Mouse (Mus musculus): ENCODE data around the gene Magohb.
"Not testable (repeated sequence)": the region's sequence is repeated elsewhere in the genome, so short reads cannot be mapped to it uniquely, and the experiment has no call there.

The Magohb gene

DNA sequence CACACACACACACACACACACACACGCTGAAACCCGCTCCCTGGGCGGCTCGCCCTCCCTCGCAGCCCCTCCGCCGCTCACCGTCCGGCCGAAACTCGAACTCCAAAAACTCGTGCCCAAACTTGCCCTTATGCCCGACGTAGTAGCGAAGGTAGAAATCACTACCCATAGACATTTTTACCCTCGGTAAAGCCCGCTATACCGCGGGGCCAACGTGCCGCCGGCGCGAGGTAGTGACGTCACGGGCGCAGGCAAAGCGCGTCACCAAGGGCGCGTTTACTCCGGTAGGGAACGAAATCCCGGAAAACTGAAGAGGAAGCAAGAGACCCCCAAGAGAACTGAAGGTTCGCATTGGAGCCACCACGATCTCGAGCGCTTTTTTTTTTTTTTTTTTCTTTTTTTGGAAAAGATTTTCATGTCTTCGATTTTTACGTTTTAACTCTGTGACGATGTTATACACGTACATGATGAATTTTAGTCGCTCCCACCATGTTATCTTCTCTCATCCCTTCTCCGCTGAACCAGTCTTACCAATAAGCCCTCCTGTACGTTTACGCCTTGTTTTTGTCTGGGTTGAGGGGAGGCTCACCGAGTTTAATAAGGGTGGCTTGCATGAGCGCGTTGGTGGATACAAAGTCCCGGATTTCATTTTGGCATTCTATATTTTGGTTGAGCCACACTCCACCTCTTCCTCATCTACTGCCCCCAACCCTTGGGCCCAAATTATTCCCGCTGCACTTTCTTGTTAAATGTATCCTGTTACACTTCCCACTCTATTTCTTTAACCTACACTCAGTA, at the start of gene Magohb:
Magohb (minus strand) TSS at position 254 of the 798 bp plus-strand sequence.
- peak; percentile 90 to 91 for DNase-seq

DNA sequence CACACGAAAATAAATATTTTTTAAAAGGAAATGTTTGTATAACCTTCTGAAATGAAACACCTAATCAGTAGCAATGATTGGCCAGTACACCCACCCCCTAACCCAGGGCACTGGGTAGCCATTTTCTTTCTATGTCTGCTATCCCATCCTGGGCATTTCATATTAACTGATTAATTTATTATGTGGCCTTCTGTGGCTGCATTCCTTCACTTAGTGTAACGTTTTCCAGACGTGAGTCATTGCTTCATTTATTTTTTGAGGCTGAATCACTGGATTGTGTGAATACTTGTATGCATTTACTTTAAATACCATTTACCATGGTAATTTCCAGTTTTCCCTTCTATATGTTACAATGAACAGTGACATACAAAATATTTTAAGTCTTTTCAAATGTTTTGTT, 47.0 kb upstream of the Magohb start:
- no peak for DNase-seq

DNA sequence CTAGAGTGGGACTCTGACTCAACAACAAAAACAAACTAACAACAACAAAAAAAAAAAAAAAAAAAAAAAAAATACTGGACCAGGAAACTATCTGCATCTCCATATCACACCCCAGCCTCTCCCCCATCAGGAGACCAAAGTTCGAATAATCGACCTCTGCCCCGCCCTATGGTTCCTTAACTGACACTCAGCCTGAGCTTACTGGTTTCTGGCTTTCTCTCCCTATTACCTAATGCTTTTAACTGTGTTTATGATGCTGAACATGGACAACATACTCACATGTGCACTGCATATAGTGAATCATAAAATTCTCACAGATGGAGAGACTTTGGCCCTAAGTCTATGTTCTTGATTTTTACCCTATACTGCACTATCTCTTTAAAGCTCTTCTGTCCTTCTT, 46.3 kb upstream of the Magohb start:
- no peak for DNase-seq

- no peak for DNase-seq
These were observed 45.7 kb upstream of the Magohb start for GRCm38 (mm10) chr6:131338787-131339186.

GRCm38 (mm10) chr6:131327076-131327475, 34.0 kb upstream of the Magohb start:
- no peak for DNase-seq

GRCm38 (mm10) chr6:131321854-131322639, 29.0 kb upstream of the Magohb start:
- DNase-seq: no peak

DNA sequence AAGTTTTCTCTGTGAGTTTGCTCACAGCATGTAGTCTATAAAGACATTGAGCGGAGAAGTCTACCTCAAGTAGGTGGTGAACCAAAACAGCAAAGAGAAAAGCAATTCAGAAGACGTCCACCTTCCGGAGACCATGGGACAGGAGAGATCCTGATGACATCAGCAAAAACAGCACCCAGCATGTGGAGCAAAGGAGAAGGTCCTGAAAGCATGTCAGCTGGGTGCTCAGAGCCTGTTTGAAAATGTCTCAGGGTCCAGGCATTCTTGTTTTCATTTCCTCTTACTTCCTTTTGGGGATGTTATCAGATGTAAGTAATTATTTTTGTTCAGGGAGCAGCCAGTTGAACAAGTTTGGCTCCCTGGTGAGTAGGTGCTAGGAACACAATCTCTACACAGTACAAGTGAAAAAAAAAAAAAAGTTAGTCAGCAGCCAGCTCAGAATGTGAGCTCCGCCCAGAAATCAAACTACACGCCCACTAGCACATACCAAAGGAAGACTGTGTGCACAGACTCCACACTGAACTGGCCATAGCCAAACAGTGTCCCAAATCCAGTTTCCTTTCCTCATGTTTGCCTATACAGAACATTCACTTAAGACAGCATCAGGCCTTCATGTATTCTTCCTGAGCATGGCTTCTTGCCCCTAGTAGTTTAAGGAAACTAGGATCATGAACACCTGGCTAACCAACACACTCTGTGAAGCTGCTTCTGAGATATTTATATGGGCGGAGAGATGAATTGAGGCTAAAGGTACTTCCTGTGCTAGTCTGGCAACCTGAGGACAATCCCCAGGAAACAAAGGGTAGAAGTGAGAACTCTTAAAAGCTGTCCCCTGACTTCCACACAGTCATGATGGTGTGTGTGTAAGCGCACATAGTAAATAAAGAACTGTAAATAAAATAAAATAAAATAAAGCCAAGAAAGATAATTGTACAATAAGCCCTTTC, 23.4 kb upstream of the Magohb start:
- DNase-seq: no peak

DNA sequence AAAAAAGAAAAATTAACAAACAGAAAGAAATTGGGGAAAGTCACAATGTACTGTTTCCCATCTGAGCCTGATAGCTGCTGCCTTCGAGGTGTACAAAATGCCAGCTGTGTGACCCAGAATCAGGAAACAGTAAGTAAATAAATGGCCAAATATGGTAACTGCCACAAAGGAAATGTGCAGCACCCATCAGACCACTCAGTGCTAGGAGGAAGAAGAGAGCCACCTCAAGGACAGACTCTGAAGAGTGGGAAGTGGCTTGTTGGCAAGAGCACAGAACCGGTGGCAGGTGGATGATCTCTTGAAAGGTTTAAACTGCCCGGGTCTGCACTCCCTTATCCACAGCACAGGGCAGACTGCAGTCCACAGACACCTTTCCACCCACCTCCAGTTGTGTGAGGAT, 15.0 kb upstream of the Magohb start:
- DNase-seq: no peak

- no peak for DNase-seq
These were observed 11.7 kb upstream of the Magohb start for GRCm38 (mm10) chr6:131304776-131305175.

- DNase-seq: no peak
These were observed 5.5 kb upstream of the Magohb start for GRCm38 (mm10) chr6:131298531-131298930.

- DNase-seq: no peak
These were observed 1.5 kb upstream of the Magohb start for GRCm38 (mm10) chr6:131294435-131295112.

DNA sequence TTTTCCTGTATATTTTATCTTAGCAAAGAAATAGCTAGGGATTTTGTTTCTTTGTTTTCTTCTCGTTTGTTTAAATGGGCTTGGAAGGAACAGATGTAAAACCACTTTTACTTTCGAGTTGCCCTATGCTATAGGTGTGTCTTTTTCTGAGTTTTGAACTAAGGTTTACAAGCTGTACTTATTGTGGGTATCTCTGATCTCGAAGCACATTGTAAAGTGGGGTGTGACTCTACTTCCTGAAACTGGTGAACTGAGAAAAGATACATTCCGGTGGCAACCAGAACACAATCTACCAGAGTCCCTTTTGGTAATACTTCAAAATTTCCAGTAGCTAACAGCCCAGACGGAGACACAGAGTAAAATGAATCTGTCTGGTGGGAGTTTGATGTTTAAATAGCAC, 872 bp upstream of the Magohb start:
- no peak for DNase-seq

DNA sequence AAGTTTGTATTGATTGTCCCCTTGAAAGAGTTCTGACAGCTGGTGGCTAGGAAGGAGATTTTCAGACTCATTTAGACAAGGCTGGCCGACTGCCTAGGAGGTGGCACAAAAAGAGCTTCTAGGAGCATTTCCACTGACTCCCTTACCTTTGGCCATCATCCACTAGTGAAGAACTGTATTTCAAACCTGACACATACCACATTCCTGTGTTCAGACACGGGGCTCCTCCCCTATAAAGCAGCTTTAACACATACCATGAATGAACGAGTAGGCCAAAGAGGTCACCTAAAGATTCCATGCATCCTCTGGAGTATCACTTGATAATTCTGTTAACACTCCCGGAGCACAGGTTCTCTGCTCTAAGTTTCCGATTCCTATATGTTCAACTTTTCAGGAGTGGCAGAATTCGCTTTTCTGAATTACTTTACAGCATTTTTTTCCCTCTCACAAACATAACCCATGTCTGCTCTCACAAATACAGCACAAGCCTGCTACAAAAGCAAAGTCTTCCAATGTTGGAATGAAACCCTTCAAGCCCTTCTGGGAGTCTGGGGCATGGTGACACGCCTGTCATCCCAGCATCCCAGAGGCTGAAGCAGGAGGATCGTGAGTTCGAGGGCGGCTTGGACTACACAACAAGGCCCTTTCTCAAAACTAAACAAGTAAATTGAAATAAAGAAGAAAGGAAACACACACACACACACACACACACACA, 611 bp downstream of the Magohb start:
- DNase-seq: no peak

DNA sequence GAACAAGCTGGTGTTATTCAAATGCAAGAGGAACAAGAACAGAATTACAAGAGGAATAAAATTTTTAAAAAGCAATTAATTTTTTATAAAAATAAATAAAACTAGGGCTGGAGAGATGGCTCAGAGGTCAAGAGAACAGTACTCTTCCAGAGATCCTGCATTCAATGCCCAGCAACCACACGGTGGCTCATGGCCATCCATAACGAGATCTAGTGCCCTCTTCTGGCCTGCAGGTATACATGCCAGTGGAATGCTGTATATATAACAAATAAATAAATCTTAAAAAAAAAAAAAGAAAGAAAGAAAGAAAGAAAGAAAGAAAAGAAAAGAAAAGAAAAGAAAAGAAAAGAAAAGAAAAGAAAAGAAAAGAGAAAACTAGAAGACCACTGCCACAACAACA, 2.6 kb downstream of the Magohb start:
- DNase-seq: peak; percentile 30 to 51

- DNase-seq: not testable (repeated sequence)
These were observed 14.9 kb downstream of the Magohb start for GRCm38 (mm10) chr6:131278160-131278559.

- DNase-seq: no peak
These were observed 16.4 kb downstream of the Magohb start for GRCm38 (mm10) chr6:131276659-131277058.

GRCm38 (mm10) chr6:131272311-131272710, 20.7 kb downstream of the Magohb start:
- DNase-seq: no peak

DNA sequence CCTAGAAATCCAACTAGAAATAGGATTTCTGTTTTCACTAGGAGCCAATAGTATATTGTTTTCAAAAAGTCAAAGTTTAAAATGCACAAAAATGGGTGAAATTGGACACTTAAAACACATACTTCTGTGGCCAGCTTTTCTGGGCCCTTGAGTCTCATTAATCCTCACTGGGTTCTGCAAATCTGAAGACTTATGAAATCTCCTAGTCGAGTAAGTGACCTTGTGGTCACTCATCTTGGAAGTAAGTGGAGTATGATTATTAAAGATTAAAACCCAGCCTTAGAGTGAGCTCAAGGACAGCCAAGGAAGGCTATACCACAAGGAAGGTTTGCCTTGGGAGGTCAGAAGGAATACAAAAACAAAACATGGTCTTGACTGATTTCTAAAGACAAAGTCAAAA, 22.7 kb downstream of the Magohb start:
- DNase-seq: no peak

- DNase-seq: no peak
These were observed 23.4 kb downstream of the Magohb start for GRCm38 (mm10) chr6:131269599-131269998.

DNA sequence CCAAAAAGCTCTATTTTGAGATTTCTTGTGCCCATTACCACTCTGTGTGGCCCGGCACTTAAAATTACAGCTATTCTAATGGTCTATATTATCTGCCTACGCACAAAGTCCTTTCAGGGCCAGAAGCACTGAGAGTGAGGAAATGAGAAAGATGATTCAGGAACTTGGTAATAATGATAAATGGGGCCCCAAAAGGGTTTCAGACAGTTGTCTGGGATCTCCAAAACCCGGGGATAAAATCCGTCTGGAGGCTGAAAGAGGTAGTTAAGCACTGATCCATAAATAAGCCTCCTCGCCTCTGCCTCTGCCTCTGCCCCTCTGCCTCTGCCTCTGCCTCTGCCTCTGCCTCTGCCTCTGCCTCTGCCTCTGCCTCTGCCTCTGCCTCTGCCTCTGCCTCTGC, 28.9 kb downstream of the Magohb start:
- DNase-seq: no peak

DNA sequence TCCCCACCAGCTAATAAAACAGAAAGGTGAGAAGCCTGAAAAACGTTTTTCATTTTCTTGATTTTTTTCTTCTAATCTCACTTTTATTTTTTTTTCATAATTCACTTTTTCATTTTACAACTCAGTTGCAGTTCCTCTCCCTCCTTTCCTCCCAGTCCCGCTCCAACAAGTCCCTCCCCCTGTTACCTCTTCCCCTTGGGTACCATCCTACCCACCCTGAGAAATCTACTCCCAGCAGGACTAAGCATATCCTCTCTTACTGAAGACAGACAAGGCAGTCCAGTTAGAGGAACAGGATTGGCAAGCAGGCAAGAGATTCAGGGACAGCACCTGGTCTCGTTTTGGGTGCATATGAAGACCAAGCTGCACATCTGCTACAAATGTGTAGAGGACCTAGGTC, 30.3 kb downstream of the Magohb start:
- no peak for DNase-seq

DNA sequence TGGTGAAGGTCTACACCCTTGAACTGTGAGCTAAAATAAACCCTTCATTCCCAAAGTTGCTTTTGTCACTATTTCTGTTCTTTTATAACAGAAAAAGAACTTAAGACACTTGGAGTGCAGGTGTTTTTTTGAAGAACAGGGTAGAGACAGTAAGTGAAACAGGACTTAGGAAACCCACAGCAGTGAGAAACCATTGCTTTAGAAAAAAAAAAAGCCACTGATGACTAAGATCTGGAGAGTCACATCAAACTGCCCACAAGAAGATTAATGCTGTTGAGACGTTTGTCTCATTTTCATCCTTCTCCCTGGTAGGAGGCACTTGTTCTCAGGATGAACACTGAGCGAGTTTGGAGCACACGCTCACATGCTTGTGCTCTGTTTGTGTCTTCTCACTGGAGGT, 31.0 kb downstream of the Magohb start:
- no peak for DNase-seq

Measured in lung, postnatal 4 days (tissue).